Mouse (Mus musculus) embryonic stem cell, embryonic (primary cell): ENCODE data around the gene Huwe1.

Experiments
- CTCF ChIA-PET, 4 experiments: fragments of 300-600 bp in 2 of 4; fragments of 350-600 bp in 2 of 4; sonication (Branson Sonifier 250); formaldehyde crosslinking; loops; one replicate each; lab custom pipeline; 2022; ENCODE audit warnings: inconsistent platforms in 2 of 4; lab: Charles Lee
- POLR2A ChIA-PET, 4 experiments: fragments of 300-600 bp in 2 of 4; fragments of 350-600 bp in 2 of 4; sonication (Branson Sonifier 250); formaldehyde crosslinking; loops; one replicate each; lab custom pipeline; 2022; ENCODE audit warnings: antibody characterized with exemption in 4 of 4, inconsistent platforms in 1 of 4; lab: Charles Lee

The Huwe1 gene

DNA sequence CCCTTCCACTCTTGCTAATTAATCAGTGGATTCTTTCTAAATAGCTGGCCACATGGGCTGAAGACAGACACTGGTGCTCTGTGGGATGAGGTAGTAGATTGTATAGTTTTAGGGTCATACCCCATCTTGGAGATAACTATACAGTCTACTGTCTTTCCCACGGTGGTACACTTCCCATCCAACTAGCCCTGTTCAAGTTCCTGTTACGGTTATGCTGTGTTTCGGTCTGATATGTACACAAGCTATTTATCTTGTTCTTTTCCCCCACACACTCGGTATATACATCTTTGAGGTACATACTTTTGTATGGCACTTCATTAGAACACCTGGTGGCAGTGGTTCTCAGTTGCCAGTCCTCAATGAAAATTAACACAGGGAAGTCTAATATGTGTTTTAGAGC, 111.7 kb downstream of the Huwe1 start:
- CTCF ChIA-PET = no interaction called here

GRCm38 (mm10) chrX:151929390-151929789, 128.8 kb downstream of the Huwe1 start:
- ChIA-PET CTCF (no interaction called here), POLR2A (interaction anchor here in 2 of 4 experiments (0.8 to 1.4 kb wide), 6 partner anchors 10 to 126 kb away, joined by 3 to 6 read pairs (median 4); no protein-coding TSS in a partner anchor)

More for the DNA sequence above, 111.7 kb downstream of the Huwe1 start:
- POLR2A ChIA-PET = interaction anchor here in 1 of 4 experiments (1.2 to 2.1 kb wide), 2 partner anchors 17 to 20 kb away, joined by 3 to 6 read pairs; no protein-coding TSS in a partner anchor

GRCm38 (mm10) chrX:151938852-151939251, 138.2 kb downstream of the Huwe1 start:
- ChIA-PET POLR2A (interaction anchor here in 3 of 4 experiments (0.6 to 1.6 kb wide), 3 partner anchors 19 to 1126 kb away, joined by 3 read pairs; no protein-coding TSS in a partner anchor), CTCF (interaction anchor here in 1 of 4 experiments (0.7 kb wide), 1 partner anchor 206 kb away, joined by 4 read pairs; no protein-coding TSS in a partner anchor)

DNA sequence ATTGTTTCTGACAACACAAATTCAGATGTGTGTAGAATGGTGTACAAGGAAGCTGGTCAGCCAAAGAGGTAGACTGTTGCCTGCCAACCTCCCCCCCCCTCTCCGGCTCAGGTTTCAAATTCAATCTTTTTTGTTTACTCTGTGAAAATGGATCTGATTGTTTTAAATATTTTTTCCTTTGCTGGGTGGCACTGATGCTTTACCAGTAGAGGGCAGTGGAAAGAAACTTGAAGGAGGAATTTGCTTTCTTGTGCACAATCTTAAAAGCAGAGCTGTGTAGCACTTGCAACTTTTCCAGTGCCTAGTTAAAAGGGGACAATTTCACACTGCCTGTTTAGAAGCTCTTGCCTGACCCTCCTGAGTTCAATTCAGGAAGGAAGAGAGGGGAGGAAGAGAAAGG, 146.4 kb downstream of the Huwe1 start:
- POLR2A ChIA-PET = interaction anchor here in 1 of 4 experiments (0.8 kb wide), 1 partner anchor 65 kb away, joined by 4 read pairs; no protein-coding TSS in a partner anchor
- CTCF ChIA-PET = interaction anchor here in 3 of 4 experiments (0.7 to 1.0 kb wide), 3 partner anchors 23 to 200 kb away, joined by 3 to 7 read pairs (median 3); no protein-coding TSS in a partner anchor

- POLR2A ChIA-PET = no interaction called here
Observed at GRCm38 (mm10) chrX:151947781-151948180, 147.2 kb downstream of the Huwe1 start.

GRCm38 (mm10) chrX:151950231-151950630, 149.6 kb downstream of the Huwe1 start:
- ChIA-PET POLR2A (no interaction called here), CTCF (no interaction called here)

More at GRCm38 (mm10) chrX:151947781-151948180, 147.2 kb downstream of the Huwe1 start:
- CTCF ChIA-PET = no interaction called here

DNA sequence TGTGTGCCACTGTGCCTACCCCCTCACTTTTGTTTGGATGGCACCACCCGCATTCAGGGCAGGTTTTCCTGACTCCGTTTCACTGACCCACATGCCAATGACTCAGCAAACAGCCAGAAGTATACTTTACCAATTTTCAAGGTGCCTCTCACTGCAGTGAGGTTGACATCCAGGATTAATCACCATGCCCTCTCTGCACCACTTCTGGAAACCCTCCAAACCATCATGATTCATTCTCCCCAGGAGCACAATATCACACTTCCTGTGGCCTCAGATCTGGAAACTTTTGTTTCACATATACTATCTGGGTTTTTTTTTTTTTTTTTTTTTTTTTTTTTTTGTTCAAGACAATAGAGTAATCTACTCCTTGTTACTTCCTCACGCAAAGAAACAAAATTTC, 150.6 kb downstream of the Huwe1 start:
- ChIA-PET POLR2A (no interaction called here), CTCF (no interaction called here)
